Mouse (Mus musculus): ENCODE results near the gene Krt18. TPM values are rescaled to one million over a fixed set of nuclear protein-coding genes. Genes with fewer than 3 reads are reported as not detected.

Gene Krt18
- polyA plus RNA-seq, 1 experiment from 2014 or later = 119 TPM

DNA sequence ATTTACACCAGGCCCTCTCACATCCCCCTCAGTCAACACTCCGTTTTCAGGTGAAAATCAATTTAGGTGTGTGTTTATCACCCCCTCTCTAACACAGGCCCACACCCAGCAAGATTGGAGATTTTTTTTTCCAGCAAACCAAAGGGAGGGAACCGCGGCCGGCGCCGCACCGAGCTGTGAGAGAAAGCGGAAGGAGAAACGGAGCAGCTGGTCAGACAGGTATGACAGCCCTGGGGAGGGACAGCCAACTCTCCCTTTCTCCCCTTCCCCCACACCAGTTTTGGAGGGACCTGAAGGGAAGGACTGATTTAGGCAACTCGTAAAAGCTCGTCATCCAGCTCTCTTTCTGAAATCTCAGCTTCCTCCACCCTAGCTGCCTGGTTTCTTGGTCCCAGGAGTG lies 21.7 kb upstream of the Krt18 start:
- Histone ChIP-seq H3K27me3 (ENCODE audit: control insufficient read depth, insufficient read depth, low read depth, low read length) (peaks cover 35% of the 10 kb centered on the region), H3K9me3 (replicated peaks; ENCODE audit: control insufficient read depth, low read length) (no peaks in the 10 kb centered on the region), H3K27ac (ENCODE audit: low read length) (no peak overlapping the region), H3K36me3 (ENCODE audit: control insufficient read depth, insufficient read depth) (no peaks in the 10 kb centered on the region), H3K9ac (ENCODE audit: low read depth, low read length) (no peak overlapping the region), H3K4me2 (ENCODE audit: low read depth, low read length) (peak overlapping the region; percentile 32; the same call in 1 of the 2 replicates), H3K4me1 (ENCODE audit: control insufficient read depth, low read depth, low read length) (no peaks in the 10 kb centered on the region; the same call in 1 of the 2 replicates), H3K4me3 (ENCODE audit: low read depth, low read length) (no peak overlapping the region)
- ATAC-seq (ENCODE audit: low read depth) = no peak
- 16% methylated on average over 11 of the region's 11 CpGs for WGBS (ENCODE audit: insufficient replicate concordance)

DNA sequence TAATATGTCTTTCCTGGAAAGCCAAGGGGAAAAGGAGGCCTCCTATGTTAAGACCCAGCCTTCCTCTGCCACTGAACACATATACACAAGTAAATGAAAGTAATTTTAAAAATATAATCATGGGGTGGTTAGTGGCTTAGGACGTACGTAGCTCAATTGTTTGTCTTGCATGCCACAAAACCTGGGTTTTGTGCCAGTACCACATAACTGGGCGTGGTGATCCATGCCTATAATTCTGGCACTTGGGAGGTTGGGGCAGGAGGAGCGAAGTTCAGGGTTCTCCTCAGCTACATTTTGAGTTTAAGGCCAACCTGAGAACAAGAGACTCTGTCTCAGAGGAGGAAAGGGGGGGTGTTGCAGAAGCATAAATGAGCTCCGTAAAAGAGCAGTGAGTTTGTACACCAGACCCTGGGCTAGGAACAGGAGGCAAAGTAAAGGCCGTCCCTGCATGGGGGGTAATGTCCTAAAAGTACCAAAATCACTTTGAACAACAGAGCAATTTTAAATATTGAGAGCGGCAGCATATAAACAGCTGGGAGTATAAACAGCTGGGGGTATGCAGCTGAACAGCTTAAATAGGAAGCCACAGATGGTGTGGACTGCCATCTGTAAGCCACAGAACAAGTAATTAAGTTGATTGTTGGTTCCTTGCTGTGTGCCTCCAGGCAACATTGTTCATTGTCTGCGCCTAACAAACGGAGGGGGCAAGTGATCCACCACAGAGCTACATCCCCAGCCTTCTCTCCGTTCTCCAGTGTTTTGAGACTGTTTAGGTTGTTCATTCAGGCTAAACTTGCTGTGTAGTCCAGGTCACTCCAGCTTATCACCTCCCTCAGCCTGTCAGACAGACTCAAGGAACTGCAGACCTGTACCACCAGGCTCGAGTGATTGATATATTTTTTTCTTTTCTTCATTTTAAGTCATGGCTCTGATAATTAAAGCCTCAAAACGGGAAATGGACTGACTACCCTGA lies 20.6 kb upstream of the Krt18 start:
- no peaks in the 10 kb centered on the region for H3K9me3 ChIP-seq (replicated peaks; ENCODE audit: control insufficient read depth, low read length)
- no peak overlapping the region for H3K4me3 ChIP-seq (ENCODE audit: low read depth, low read length)
- 45% methylated on average over 12 of the region's 12 CpGs for WGBS (ENCODE audit: insufficient replicate concordance)
- H3K27me3 ChIP-seq (ENCODE audit: control insufficient read depth, insufficient read depth, low read depth, low read length) = peaks cover 28% of the 10 kb centered on the region
- H3K36me3 ChIP-seq (ENCODE audit: control insufficient read depth, insufficient read depth) = no peaks in the 10 kb centered on the region
- no peak for ATAC-seq (ENCODE audit: low read depth)
- no peak overlapping the region for H3K27ac ChIP-seq (ENCODE audit: low read length)
- no peak overlapping the region for H3K9ac ChIP-seq (ENCODE audit: low read depth, low read length)
- no peak overlapping the region for H3K4me2 ChIP-seq (ENCODE audit: low read depth, low read length)
- no peaks in the 10 kb centered on the region; the same call in 1 of the 2 replicates for H3K4me1 ChIP-seq (ENCODE audit: control insufficient read depth, low read depth, low read length)

DNA sequence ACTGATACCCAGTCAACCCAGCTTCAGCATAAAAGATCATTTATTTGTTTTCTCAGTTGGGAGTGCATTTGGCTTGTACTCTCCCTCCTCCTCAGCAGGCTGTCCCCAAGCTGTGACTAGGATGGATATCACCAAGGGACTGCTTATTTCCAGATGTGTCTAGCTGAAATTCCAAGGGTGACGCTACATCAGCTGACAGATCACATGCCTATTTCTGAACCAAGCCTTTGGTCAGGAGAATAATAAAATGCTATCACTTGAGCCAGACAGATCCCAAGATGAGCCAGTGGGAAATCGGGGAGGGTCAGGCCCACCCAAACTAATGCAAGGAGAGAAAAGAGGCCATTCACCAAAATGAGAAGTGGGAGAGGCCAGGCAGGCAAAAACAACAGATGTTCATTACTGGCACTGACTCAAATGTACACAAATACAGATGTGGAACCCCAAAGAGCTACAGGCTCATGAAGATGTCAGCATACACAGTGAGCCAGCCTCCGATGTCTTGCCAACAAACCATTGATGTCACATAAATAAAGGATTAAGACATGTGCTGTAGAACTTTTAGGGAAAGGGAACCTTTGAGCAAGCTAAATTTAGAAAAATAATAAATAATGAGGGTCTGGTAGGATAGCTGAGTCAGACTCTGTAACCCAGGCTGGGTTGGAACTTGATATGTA lies 17.3 kb upstream of the Krt18 start:
- H3K27me3 ChIP-seq (ENCODE audit: control insufficient read depth, insufficient read depth, low read depth, low read length) = peaks cover 4% of the 10 kb centered on the region
- no peaks in the 10 kb centered on the region; the same call in none of the 2 replicates for H3K4me1 ChIP-seq (ENCODE audit: control insufficient read depth, low read depth, low read length)
- 66% methylated on average over 3 of the region's 3 CpGs for WGBS (ENCODE audit: insufficient replicate concordance)
- H3K4me2 ChIP-seq (ENCODE audit: low read depth, low read length) = no peak overlapping the region
- H3K9ac ChIP-seq (ENCODE audit: low read depth, low read length) = no peak overlapping the region
- H3K27ac ChIP-seq (ENCODE audit: low read length) = no peak overlapping the region
- H3K4me3 ChIP-seq (ENCODE audit: low read depth, low read length) = no peak overlapping the region
- H3K9me3 ChIP-seq (replicated peaks; ENCODE audit: control insufficient read depth, low read length) = no peaks in the 10 kb centered on the region
- no peaks in the 10 kb centered on the region for H3K36me3 ChIP-seq (ENCODE audit: control insufficient read depth, insufficient read depth)
- no peak for ATAC-seq (ENCODE audit: low read depth)

DNA sequence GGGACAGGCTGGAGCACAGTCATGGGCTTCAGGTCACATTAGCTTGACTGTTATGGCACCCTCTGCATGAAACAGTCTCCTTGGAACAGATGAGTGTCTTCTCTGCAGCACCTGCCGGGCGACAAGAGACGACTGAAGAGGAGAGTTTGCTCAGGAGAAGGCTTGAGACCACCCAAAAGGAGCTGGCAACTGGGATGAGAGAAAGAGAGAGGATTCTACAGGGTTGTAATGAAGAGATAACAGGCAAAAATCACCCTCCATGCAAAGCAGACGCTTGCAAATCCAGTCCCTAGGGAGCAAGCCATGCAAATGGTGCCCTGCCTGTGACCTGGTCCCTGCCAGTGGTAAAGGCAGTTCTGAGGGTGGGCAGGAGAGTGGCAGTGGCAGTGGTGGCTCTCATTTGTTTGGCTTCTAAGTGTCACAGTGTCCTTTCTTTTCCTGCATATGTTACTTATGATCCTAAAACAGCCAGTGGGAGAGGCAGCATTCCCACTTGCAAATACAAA lies 15.7 kb upstream of the Krt18 start:
- no peaks in the 10 kb centered on the region for H3K36me3 ChIP-seq (ENCODE audit: control insufficient read depth, insufficient read depth)
- no peaks in the 10 kb centered on the region for H3K9me3 ChIP-seq (replicated peaks; ENCODE audit: control insufficient read depth, low read length)
- WGBS (ENCODE audit: insufficient replicate concordance) = 51% methylated on average over 4 of the region's 4 CpGs
- H3K4me1 ChIP-seq (ENCODE audit: control insufficient read depth, low read depth, low read length) = peaks cover 4% of the 10 kb centered on the region
- no peak overlapping the region for H3K27ac ChIP-seq (ENCODE audit: low read length)
- H3K4me2 ChIP-seq (ENCODE audit: low read depth, low read length) = no peak overlapping the region
- no peak overlapping the region for H3K4me3 ChIP-seq (ENCODE audit: low read depth, low read length)
- no peak for ATAC-seq (ENCODE audit: low read depth)
- no peaks in the 10 kb centered on the region for H3K27me3 ChIP-seq (ENCODE audit: control insufficient read depth, insufficient read depth, low read depth, low read length)
- no peak overlapping the region for H3K9ac ChIP-seq (ENCODE audit: low read depth, low read length)

DNA sequence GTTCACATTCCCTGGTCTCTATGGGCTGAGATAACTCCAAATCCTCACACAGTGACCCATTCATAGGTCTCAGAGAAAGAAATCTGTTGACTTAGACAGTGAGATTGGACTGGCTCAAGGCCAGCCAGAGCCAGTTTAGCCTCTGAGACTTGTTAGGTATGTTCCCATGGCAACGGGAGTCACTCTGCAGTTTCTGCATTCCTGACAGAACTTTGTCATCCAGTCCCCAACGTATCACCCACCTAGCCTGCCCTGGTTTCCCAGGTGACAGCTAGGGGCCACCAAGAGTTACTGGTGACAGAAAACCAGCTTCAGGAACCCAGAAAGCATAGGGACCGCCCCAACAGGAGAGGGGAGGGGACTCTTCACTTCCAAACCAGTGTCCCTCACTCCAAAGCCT lies 14.3 kb upstream of the Krt18 start:
- Histone ChIP-seq H3K27me3 (ENCODE audit: control insufficient read depth, insufficient read depth, low read depth, low read length) (no peaks in the 10 kb centered on the region), H3K9me3 (replicated peaks; ENCODE audit: control insufficient read depth, low read length) (no peaks in the 10 kb centered on the region), H3K4me2 (ENCODE audit: low read depth, low read length) (no peak overlapping the region), H3K9ac (ENCODE audit: low read depth, low read length) (no peak overlapping the region), H3K4me3 (ENCODE audit: low read depth, low read length) (no peak overlapping the region), H3K4me1 (ENCODE audit: control insufficient read depth, low read depth, low read length) (peaks cover 6% of the 10 kb centered on the region), H3K27ac (ENCODE audit: low read length) (no peak overlapping the region), H3K36me3 (ENCODE audit: control insufficient read depth, insufficient read depth) (no peaks in the 10 kb centered on the region)
- WGBS (ENCODE audit: insufficient replicate concordance) = 49% methylated on average over 3 of the region's 3 CpGs
- ATAC-seq (ENCODE audit: low read depth) = peak; percentile 30; the same call in 1 of the 2 replicates

DNA sequence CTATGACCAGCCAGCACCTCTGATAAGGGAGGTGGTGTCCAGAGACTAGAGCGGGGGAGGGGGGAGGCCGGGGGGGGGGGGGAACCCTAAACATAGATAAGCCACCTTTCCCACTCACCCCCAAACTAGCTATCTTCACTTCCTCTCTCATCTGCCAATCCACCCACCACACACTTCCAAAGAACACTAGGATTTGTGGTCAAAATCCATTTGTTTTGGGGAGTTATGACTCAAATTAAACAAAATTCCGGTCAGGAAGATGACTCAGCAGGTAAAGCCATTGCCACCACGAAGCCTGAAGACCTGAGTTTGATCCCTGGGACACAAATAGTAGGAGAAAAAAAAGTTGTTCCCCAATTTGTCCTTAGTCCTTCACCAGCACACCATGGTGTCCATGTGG lies 13.1 kb upstream of the Krt18 start:
- H3K9ac ChIP-seq (ENCODE audit: low read depth, low read length) = no peak overlapping the region
- 29% methylated on average over 2 of the region's 4 CpGs for WGBS (ENCODE audit: insufficient replicate concordance)
- H3K36me3 ChIP-seq (ENCODE audit: control insufficient read depth, insufficient read depth) = no peaks in the 10 kb centered on the region
- no peaks in the 10 kb centered on the region for H3K9me3 ChIP-seq (replicated peaks; ENCODE audit: control insufficient read depth, low read length)
- no peak overlapping the region for H3K27ac ChIP-seq (ENCODE audit: low read length)
- no peaks in the 10 kb centered on the region for H3K27me3 ChIP-seq (ENCODE audit: control insufficient read depth, insufficient read depth, low read depth, low read length)
- no peak for ATAC-seq (ENCODE audit: low read depth)
- H3K4me3 ChIP-seq (ENCODE audit: low read depth, low read length) = no peak overlapping the region
- no peak overlapping the region for H3K4me2 ChIP-seq (ENCODE audit: low read depth, low read length)
- peaks cover 6% of the 10 kb centered on the region for H3K4me1 ChIP-seq (ENCODE audit: control insufficient read depth, low read depth, low read length)

DNA sequence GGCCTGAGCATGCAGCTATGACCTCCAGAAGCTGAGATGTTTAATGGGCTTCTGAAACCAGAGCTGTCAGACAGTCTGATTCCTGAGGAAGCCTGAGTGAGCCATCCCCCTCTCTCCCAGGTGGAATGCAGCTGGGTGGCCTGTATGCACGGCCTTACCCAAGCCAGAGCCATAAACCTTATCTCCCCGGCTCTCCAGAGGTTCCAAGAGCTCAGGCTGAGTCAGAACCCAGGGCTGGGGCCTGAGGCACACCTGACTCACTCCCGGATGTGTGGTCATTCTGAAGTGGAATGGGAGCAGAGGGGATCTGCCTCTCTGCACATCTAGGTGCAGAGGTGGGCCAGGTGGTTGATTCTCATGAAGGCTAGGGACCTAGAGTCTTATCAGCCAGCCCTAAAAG lies 11.9 kb upstream of the Krt18 start:
- no peak for ATAC-seq (ENCODE audit: low read depth)
- Histone ChIP-seq H3K27me3 (ENCODE audit: control insufficient read depth, insufficient read depth, low read depth, low read length) (no peaks in the 10 kb centered on the region), H3K4me2 (ENCODE audit: low read depth, low read length) (no peak overlapping the region), H3K4me1 (ENCODE audit: control insufficient read depth, low read depth, low read length) (peaks cover 6% of the 10 kb centered on the region), H3K36me3 (ENCODE audit: control insufficient read depth, insufficient read depth) (no peaks in the 10 kb centered on the region), H3K9ac (ENCODE audit: low read depth, low read length) (no peak overlapping the region), H3K4me3 (ENCODE audit: low read depth, low read length) (no peak overlapping the region), H3K27ac (ENCODE audit: low read length) (no peak overlapping the region), H3K9me3 (replicated peaks; ENCODE audit: control insufficient read depth, low read length) (no peaks in the 10 kb centered on the region)
- WGBS (ENCODE audit: insufficient replicate concordance) = 18% methylated on average over 3 of the region's 3 CpGs

DNA sequence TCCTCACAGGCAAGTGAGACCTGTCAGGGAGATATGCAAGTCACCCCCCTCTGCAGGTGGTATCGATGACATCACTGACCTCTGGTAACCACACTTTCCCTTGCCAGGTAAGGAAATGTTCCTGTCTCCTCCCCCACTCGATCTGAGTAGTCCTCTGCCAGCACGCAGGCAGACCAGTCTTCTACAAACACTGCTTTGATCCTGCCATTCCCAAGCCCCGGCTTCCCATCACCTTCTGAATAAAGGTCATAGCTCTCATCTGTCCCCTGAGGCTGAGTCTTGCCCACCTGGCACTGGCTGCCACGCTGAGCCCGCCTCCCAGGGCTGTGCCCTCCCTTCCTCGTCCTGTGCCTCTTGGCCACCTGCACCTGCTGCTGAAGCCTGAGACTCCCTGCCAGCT lies 11.2 kb upstream of the Krt18 start:
- Histone ChIP-seq H3K27ac (ENCODE audit: low read length) (no peak overlapping the region; the same call in 1 of the 2 replicates), H3K4me2 (ENCODE audit: low read depth, low read length) (no peak overlapping the region), H3K9me3 (replicated peaks; ENCODE audit: control insufficient read depth, low read length) (no peaks in the 10 kb centered on the region), H3K4me1 (ENCODE audit: control insufficient read depth, low read depth, low read length) (peaks cover 6% of the 10 kb centered on the region), H3K36me3 (ENCODE audit: control insufficient read depth, insufficient read depth) (no peaks in the 10 kb centered on the region), H3K4me3 (ENCODE audit: low read depth, low read length) (no peak overlapping the region), H3K27me3 (ENCODE audit: control insufficient read depth, insufficient read depth, low read depth, low read length) (no peaks in the 10 kb centered on the region), H3K9ac (ENCODE audit: low read depth, low read length) (no peak overlapping the region)
- WGBS (ENCODE audit: insufficient replicate concordance) = 39% methylated on average over 7 of the region's 7 CpGs
- no peak for ATAC-seq (ENCODE audit: low read depth)

All from liver, embryonic 16.5 days (tissue).